Mouse (Mus musculus): ENCODE data around the gene Fstl4.

Gene Fstl4

DNA sequence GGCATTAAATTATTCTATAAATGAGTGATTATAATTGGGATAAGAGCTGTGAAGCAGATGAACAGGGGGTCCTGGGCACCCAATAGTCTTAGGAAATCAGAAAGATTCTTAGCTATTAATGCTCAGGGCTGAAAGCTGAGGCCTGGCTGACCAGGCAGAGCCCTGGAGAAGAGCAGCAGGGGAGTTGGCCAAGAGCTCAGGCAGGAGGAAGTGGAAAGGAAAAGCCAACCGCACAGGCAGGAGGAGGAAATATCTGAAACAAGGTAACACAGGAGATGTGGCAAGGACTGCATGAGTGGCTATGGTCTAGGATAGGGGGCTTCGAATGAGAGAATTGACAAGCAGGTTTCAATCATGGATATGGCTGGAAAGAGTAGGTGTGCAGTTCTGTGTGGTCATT, 115.5 kb downstream of the Fstl4 start:
- in situ Hi-C loops (cut with MboI; ENCODE audit: low pct_unique_long_range_greater_than_20kb in 1 of 2, low sequenced_read_pairs in 2 of 2, unreplicated experiment in 1 of 2), result no loop called here

- in situ Hi-C loops (cut with MboI; ENCODE audit: low pct_unique_long_range_greater_than_20kb in 1 of 2, low sequenced_read_pairs in 2 of 2, unreplicated experiment in 1 of 2), result no loop called here
Measured at GRCm38 (mm10) chr11:52886559-52887303, 122.3 kb downstream of the Fstl4 start.

DNA sequence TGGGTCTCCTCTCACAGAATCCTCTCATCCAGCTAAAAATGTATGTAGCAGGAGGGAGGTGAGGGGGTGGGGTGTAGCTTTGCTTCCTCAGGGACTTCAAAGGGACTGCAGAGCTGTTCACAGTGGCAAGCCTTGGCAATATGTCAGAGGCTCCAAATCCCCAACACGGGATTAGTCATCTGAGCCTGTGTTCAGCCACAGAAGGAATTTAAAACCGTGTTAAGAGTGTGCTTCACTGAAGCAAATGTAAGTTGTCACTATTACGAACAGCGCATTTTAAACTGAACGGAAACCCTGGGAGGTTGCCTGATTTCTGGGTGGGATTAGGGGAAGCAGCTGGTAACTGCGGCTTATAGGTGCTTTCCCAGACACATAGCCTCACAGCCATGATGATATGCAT, 123.7 kb downstream of the Fstl4 start:
- in situ Hi-C loops (cut with MboI; ENCODE audit: low pct_unique_long_range_greater_than_20kb in 1 of 2, low sequenced_read_pairs in 2 of 2, unreplicated experiment in 1 of 2), result no loop called here

- in situ Hi-C loops (cut with MboI; ENCODE audit: low pct_unique_long_range_greater_than_20kb in 1 of 2, low sequenced_read_pairs in 2 of 2, unreplicated experiment in 1 of 2), result no loop called here
Measured at GRCm38 (mm10) chr11:52889527-52889926, 125.1 kb downstream of the Fstl4 start.

GRCm38 (mm10) chr11:52890156-52890555, 125.7 kb downstream of the Fstl4 start:
- in situ Hi-C loops (cut with MboI; ENCODE audit: low pct_unique_long_range_greater_than_20kb in 1 of 2, low sequenced_read_pairs in 2 of 2, unreplicated experiment in 1 of 2), result no loop called here

- in situ Hi-C loops (cut with MboI; ENCODE audit: low pct_unique_long_range_greater_than_20kb in 1 of 2, low sequenced_read_pairs in 2 of 2, unreplicated experiment in 1 of 2), result no loop called here
Measured at GRCm38 (mm10) chr11:52904101-52904500, 139.7 kb downstream of the Fstl4 start.

GRCm38 (mm10) chr11:52910788-52911187, 146.4 kb downstream of the Fstl4 start:
- in situ Hi-C loops (cut with MboI; ENCODE audit: low pct_unique_long_range_greater_than_20kb in 1 of 2, low sequenced_read_pairs in 2 of 2, unreplicated experiment in 1 of 2), result no loop called here

DNA sequence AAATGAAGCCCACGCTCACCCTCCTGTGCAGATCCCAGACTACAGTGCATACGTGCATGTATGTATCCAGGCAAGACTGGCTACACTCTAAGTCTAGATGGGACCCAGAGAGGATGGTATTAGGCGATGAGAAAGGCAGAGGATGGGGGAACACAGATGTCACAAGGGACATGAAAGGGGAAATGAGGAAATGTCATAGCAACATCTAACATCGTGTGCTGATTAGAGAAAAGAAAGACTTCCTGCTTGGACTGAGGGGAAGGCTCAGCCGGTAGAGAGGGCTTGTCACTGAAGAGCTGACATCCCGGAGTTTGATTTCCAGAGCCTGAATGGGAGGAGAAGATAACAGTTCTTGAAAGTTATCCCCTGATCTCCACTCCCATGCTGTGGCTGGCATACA, 150.0 kb downstream of the Fstl4 start:
- in situ Hi-C loops (cut with MboI; ENCODE audit: low pct_unique_long_range_greater_than_20kb in 1 of 2, low sequenced_read_pairs in 2 of 2, unreplicated experiment in 1 of 2), result no loop called here

- in situ Hi-C loops (cut with MboI; ENCODE audit: low pct_unique_long_range_greater_than_20kb in 1 of 2, low sequenced_read_pairs in 2 of 2, unreplicated experiment in 1 of 2), result no loop called here
Measured at GRCm38 (mm10) chr11:52915648-52916047, 151.2 kb downstream of the Fstl4 start.

- in situ Hi-C loops (cut with MboI; ENCODE audit: low pct_unique_long_range_greater_than_20kb in 1 of 2, low sequenced_read_pairs in 2 of 2, unreplicated experiment in 1 of 2), result no loop called here
Measured at GRCm38 (mm10) chr11:52919231-52919960, 155.0 kb downstream of the Fstl4 start.

- in situ Hi-C loops (cut with MboI; ENCODE audit: low pct_unique_long_range_greater_than_20kb in 1 of 2, low sequenced_read_pairs in 2 of 2, unreplicated experiment in 1 of 2), result no loop called here
Measured at GRCm38 (mm10) chr11:52924196-52924595, 159.8 kb downstream of the Fstl4 start.

GRCm38 (mm10) chr11:52928321-52928720, 163.9 kb downstream of the Fstl4 start:
- in situ Hi-C loops (cut with MboI; ENCODE audit: low pct_unique_long_range_greater_than_20kb in 1 of 2, low sequenced_read_pairs in 2 of 2, unreplicated experiment in 1 of 2), result no loop called here

DNA sequence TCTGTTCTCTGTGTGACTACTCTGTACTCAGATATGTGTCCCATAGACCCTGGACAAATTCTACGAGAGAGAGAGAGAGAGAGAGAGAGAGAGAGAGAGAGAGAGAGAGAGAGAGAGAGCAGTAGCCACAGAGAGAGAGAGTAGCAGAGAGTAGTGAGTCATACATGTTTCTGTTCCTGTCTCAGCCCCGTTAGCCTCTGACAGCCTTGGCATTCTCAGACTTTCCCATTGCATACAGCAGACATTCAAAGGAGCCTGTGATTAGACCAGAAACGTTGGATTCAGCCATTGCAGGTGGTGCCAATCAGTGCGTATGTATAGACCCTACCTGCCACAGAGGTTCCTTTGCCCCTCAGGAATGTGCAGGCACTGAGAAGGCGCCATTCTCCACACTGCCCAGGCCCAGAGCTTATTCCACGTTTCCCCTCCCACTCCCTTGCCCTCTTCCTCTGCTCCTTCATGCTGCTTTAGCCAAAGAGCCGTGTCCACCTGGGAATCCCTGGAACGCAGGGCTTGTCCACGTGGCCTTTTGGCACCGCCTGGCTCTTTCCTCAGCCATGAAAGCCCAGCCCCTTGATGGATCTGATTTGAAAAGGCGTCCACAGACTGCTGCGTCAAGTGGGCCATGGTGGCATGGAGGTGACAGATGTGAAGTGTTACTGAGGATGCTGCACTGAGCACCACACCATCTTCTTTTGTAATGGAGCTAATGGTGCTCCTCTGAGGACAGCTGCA, 175.1 kb downstream of the Fstl4 start:
- in situ Hi-C loops (cut with MboI; ENCODE audit: low pct_unique_long_range_greater_than_20kb in 1 of 2, low sequenced_read_pairs in 2 of 2, unreplicated experiment in 1 of 2), result no loop called here

DNA sequence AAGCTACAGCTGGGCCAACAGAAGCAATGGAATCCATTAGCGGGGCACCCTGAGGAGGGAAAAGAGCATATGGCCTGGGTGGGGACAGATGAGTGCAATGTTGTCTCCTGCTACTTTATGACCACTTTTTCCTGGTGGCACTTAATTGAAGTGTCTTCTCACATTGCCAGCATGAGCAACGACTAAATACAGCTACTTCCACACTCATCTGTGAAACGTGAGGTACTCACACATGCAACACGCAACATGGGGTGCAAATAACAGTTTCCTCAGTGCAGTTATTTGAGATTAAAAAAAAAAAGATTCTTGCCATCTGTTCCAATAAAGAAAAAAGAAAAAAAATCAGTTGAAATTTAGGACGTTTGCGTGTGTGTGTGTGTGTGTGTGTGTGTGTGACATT, 178.5 kb downstream of the Fstl4 start:
- in situ Hi-C loops (cut with MboI; ENCODE audit: low pct_unique_long_range_greater_than_20kb in 1 of 2, low sequenced_read_pairs in 2 of 2, unreplicated experiment in 1 of 2), result no loop called here

- in situ Hi-C loops (cut with MboI; ENCODE audit: low pct_unique_long_range_greater_than_20kb in 1 of 2, low sequenced_read_pairs in 2 of 2, unreplicated experiment in 1 of 2), result no loop called here
Measured at GRCm38 (mm10) chr11:52954995-52955394, 190.6 kb downstream of the Fstl4 start.

DNA sequence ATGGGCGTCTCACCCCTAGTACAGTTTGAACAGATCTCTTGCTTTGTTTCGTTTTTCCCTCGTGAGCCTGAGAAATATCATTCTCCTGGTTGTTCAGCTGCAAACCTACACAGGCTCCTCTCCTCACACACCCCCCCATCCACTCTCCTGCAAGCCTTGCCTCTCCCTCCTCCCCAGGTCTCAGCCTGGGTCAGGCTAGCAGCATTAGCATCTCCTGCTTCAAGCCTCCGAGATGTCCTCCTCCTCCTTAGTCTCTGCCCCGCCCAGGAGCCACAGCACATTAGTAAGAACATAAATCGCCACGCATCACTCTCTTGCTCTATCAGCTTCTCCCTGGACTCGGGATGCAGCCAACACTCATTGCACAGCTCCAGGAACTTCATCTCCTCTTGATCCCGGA, 204.4 kb downstream of the Fstl4 start:
- in situ Hi-C loops (cut with MboI; ENCODE audit: low pct_unique_long_range_greater_than_20kb in 1 of 2, low sequenced_read_pairs in 2 of 2, unreplicated experiment in 1 of 2), result no loop called here

DNA sequence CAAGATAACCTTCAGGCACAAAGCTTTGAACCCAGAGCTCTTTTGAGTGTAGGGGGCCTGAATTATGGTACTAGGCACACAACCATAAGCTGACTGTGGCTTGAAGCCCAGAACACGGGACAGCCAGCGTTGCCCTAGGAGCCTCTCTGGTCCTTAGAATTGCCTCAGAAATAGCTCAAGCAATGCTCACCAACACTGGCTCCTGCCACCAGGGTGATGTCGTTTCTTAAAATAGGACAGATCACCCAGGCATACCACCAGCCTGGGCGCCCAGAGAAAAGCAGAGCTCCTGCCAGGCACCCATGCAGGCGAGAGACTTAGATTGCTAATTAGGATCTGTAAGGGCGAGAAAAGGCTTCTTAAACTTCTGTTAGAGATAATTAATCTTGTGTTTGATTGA, 206.0 kb downstream of the Fstl4 start:
- in situ Hi-C loops (cut with MboI; ENCODE audit: low pct_unique_long_range_greater_than_20kb in 1 of 2, low sequenced_read_pairs in 2 of 2, unreplicated experiment in 1 of 2), result no loop called here

- in situ Hi-C loops (cut with MboI; ENCODE audit: low pct_unique_long_range_greater_than_20kb in 1 of 2, low sequenced_read_pairs in 2 of 2, unreplicated experiment in 1 of 2), result no loop called here
Measured at GRCm38 (mm10) chr11:52986986-52987385, 222.6 kb downstream of the Fstl4 start.

- in situ Hi-C loops (cut with MboI; ENCODE audit: low pct_unique_long_range_greater_than_20kb in 1 of 2, low sequenced_read_pairs in 2 of 2, unreplicated experiment in 1 of 2), result no loop called here
Measured at GRCm38 (mm10) chr11:52994688-52995087, 230.3 kb downstream of the Fstl4 start.

Measured in mouse embryonic stem cell (cell line).